Mouse (Mus musculus) natural killer cell, adult 2 months (primary cell): ENCODE data around the gene Clgn.

Source experiments
- DNase-seq, 2 experiments: peaks; one replicate each; pipeline ENCODE4 v3.0.0; 2022; ENCODE audit warnings: low spot score in 2 of 2

The Clgn gene

GRCm38 (mm10) chr8:83389316-83390005 is at the start of gene Clgn:
TSS of gene Clgn (plus strand) at chr8:83389867.
- DNase-seq, result peak in 1 of 2 experiments; percentile 3

- DNase-seq, result no peak
Measured at GRCm38 (mm10) chr8:83342076-83342475, 47.6 kb upstream of the Clgn start.

- DNase-seq, result no peak
Measured at GRCm38 (mm10) chr8:83342693-83343092, 47.0 kb upstream of the Clgn start.

- DNase-seq, result no peak
Measured at GRCm38 (mm10) chr8:83348263-83348662, 41.4 kb upstream of the Clgn start, which contains the start of gene Mgat4d. TSS of gene Mgat4d (plus strand) at chr8:83348471.

GRCm38 (mm10) chr8:83351315-83351714 is 38.4 kb upstream of the Clgn start:
- no peak for DNase-seq

GRCm38 (mm10) chr8:83363156-83363769 is 26.4 kb upstream of the Clgn start:
- no peak for DNase-seq

GRCm38 (mm10) chr8:83377231-83377630 is 12.4 kb upstream of the Clgn start:
- no peak for DNase-seq

- no peak for DNase-seq
Measured at GRCm38 (mm10) chr8:83380141-83380540, 9.5 kb upstream of the Clgn start.

GRCm38 (mm10) chr8:83381016-83381415 is 8.7 kb upstream of the Clgn start:
- no peak for DNase-seq

GRCm38 (mm10) chr8:83382850-83383249 is 6.8 kb upstream of the Clgn start:
- DNase-seq, result no peak

GRCm38 (mm10) chr8:83390006-83390701 is 487 bp downstream of the Clgn start:
- DNase-seq, result no peak

GRCm38 (mm10) chr8:83392521-83392920 is 2.9 kb downstream of the Clgn start:
- DNase-seq, result no peak

- no peak for DNase-seq
Measured at GRCm38 (mm10) chr8:83394325-83394724, 4.7 kb downstream of the Clgn start.

- no peak for DNase-seq
Measured at GRCm38 (mm10) chr8:83396680-83397079, 7.0 kb downstream of the Clgn start.

GRCm38 (mm10) chr8:83397726-83398125 is 8.1 kb downstream of the Clgn start:
- DNase-seq, result no peak

GRCm38 (mm10) chr8:83405548-83405947 is 15.9 kb downstream of the Clgn start:
- DNase-seq, result no peak

- DNase-seq, result no peak
Measured at GRCm38 (mm10) chr8:83406836-83407235, 17.2 kb downstream of the Clgn start.

- DNase-seq, result no peak
Measured at GRCm38 (mm10) chr8:83408496-83408895, 18.8 kb downstream of the Clgn start.

- DNase-seq, result no peak
Measured at GRCm38 (mm10) chr8:83416878-83417277, 27.2 kb downstream of the Clgn start.

GRCm38 (mm10) chr8:83417970-83418369 is 28.3 kb downstream of the Clgn start:
- no peak for DNase-seq

GRCm38 (mm10) chr8:83418805-83419516 is 29.3 kb downstream of the Clgn start:
- DNase-seq, result no peak

- no peak for DNase-seq
Measured at GRCm38 (mm10) chr8:83421354-83421753, 31.7 kb downstream of the Clgn start.
